Mouse (Mus musculus) MN1 (cell line): ENCODE measurements around the gene Snapc2.
"Not testable (repeated sequence)": the region's sequence is repeated elsewhere in the genome, so short reads cannot be mapped to it uniquely, and the experiment has no call there.

ENCODE experiments used
- DNase-seq: peaks from one replicate; pipeline ENCODE4 v3.0.0-alpha.2; 2016; ENCODE audit warnings: low spot score

Snapc2 gene

GRCm38 (mm10) chr8:4237814-4238433 is 15.0 kb upstream of the Snapc2 start:
- DNase-seq = peak; percentile 67

DNA sequence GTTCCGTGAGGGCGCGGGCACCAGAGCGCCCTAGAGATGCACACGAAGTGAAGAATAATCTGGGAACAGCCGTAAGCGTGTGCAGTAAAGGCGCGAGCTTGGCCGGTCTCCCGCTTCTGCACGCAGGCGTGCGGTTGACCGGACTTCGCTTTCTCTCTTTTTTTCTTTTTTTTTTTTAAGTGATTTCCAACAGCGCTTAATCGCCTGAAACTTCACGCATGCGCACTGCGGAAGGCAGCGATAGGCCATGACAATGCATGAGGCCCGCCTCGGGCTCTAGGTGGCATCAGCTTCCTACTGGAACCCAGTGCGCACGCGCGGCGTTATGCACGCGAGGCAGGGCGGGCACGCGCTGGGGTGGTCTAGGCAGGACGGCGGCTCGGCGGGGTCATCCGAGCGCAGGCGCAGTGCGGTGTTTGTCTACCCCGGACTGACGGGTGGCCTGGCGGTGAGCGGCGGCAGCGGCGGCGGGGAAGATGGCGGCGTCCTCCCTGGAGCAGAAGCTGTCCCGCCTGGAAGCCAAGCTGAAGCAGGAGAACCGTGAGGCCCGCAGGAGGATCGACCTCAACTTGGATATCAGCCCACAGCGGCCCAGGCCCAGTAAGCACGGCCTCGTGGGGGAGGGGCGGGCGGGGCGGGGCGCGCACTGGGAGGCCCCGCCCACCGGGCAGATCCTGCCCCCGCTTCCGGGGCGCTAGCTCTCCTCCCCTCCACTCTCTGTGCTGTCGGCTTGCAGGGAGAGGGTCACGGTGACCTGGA is 14.3 kb upstream of the Snapc2 start, which contains the start of the genes Map2k7 and Gm49320:
Gene Map2k7, plus strand, starts transcription at position 307 of the 759 bp plus-strand sequence.
Gene Gm49320, plus strand, starts transcription at position 432 of the 759 bp plus-strand sequence.
- peak; percentile 100 for DNase-seq

DNA sequence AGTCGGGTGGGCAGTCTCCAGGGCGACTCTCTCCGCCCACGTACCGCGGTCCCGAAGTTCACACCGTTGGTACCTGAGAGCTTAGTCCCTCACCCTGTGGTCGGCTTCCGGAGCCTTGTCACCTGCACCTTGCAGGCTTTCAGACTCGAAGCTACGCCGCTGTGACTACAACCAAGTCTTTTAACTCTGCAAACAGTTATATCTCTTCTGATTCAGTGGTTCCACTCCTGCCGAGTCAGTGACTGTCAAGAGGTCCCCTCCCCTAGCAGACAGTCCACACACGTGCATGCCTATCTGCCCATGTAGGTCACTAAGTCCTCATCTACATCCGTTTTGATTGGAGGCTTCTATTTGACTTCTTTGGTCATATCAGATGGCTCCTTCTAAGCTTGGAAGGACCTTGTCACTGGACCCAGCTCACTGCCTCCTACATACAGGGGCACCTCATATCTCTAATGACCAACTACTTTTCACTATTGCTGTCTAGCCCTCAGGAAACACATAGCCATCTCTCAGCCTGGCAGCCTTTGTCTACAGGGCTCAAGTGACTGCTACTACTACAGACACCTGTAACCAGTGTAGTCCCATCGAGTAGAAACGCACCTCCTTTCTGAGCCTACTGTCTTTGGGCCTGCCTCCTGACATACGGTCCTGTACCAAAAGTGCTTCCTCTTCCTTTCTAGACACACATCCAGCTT is 13.5 kb upstream of the Snapc2 start:
- DNase-seq = no peak

GRCm38 (mm10) chr8:4245061-4245460 is 7.8 kb upstream of the Snapc2 start:
- no peak for DNase-seq

- DNase-seq = no peak
Observed at GRCm38 (mm10) chr8:4245737-4246136, 7.1 kb upstream of the Snapc2 start.

GRCm38 (mm10) chr8:4247241-4247640 is 5.6 kb upstream of the Snapc2 start:
- DNase-seq = no peak

- no peak for DNase-seq
Observed at GRCm38 (mm10) chr8:4247951-4248540, 4.8 kb upstream of the Snapc2 start, which contains the start of gene Tgfbr3l. TSS of gene Tgfbr3l (plus strand) at chr8:4248214.

DNA sequence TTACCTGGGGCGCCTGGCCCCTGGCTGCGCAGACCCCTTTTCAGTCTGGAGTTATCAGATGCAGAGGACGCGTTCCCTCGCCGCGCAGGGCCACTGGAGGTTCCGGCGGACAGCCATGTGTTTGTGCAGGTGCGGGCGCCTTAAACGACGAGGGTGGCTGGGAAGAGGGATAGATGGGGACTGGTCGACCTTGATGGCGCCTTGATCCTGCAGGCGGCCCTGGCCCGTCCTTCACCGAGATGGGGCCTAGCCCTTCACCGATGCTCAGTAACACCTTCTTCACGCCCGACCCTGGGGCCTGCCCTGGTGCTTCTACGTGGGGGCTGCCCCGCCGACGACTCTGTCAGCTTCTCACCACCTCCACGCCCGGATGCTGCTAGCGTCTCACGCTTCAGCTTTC is 3.7 kb upstream of the Snapc2 start:
- no peak for DNase-seq

DNA sequence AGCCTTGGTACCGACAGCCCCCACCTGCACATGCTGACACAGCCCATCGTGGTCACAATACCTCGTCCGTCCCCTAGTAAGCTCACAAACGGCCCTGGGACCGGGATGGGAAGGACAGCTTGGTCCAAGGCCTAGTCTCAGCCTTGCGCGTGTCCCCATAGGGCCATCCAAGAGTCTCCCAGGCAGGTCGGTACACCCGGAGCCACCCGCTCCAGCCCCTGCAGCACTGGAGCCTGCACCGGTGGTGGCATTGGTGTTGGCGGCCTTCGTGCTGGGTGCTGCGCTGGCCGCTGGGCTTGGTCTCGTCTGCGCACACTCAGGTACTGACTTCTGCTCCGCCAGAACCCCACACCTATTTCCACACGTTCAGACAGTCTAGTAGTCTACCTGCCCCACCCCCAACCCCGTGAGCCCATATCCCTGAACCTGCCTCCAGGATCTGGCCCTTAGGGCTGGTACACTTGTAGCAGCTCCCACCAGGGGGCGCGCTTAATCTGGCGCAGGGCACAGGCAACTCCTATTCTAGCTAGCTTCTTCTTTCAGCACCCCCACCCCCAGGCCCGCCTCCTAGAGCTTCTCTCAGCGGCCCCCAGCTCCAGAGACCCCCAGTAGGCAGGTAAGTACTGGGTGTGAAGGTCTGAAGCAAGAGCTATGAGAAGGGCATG is 2.4 kb upstream of the Snapc2 start:
- peak; percentile 90 for DNase-seq

GRCm38 (mm10) chr8:4252116-4252760 is 642 bp upstream of the Snapc2 start:
- DNase-seq = no peak

- peak; percentile 93 for DNase-seq
Observed at GRCm38 (mm10) chr8:4254001-4254400, 1.1 kb downstream of the Snapc2 start.

DNA sequence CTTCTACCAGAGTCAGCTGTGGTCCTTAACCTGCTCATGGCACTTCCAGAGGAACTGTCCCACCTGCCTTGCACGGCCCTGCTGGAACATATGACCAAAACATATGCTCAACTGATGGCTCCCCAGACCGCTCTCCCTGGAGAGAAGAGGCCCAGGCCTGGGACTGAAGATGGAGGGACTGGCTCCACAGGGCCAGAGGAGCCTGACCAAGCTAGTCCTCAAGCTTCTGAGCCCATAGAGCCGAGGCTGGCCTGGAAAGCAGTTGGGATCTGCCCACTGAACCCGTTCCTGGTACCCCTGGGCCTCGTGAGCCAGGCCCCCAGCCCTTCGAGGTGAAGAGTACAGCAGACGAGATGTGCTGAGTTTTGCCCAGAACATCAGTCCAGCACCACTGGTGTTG is 2.6 kb downstream of the Snapc2 start:
- DNase-seq = not testable (repeated sequence)

- no peak for DNase-seq
Observed at GRCm38 (mm10) chr8:4256911-4257310, 4.0 kb downstream of the Snapc2 start.

- DNase-seq = no peak
Observed at GRCm38 (mm10) chr8:4257350-4257749, 4.5 kb downstream of the Snapc2 start.

GRCm38 (mm10) chr8:4258233-4258632 is 5.4 kb downstream of the Snapc2 start:
- peak; percentile 91 for DNase-seq

- peak; percentile 77 for DNase-seq
Observed at GRCm38 (mm10) chr8:4258678-4259077, 5.8 kb downstream of the Snapc2 start.

DNA sequence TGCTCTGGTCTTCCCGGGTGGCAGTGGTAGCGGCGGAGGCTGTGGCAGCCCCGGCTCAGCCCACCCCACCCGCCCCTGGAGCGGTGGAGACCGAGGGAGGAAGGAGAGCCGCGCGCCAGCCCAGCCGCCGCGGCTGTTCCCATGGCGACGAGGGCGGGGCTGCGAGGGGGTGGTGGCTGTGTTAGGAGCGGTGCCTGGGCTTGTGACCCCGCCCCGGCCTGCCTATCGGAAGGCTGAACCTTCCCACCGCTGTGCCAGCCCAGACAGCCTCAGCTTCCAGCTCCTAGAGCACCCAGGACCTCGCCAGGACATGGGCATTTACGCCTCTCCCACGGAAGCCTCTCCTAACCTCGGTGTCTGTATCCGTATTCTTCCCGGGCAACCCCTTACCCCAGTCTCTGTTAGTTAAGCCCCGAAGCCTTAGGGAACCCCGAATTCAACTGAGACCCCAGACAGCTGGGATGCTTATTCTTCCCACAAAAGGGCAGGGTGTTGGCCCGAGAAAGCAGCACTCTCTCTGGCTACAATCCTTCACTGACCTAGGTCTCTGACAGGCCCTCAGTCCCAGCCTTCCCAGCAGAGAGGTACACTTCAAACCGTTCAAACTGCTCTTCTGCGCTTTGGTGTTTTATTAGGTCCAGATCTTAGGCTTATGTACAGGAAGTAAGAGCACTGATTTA is 6.4 kb downstream of the Snapc2 start, which contains the start of gene Ctxn1:
Gene Ctxn1, minus strand, starts transcription at position 150 of the 680 bp plus-strand sequence.
- peak; percentile 99 for DNase-seq

GRCm38 (mm10) chr8:4259805-4260170 is 6.9 kb downstream of the Snapc2 start:
- no peak for DNase-seq

- peak; percentile 51 for DNase-seq
Observed at GRCm38 (mm10) chr8:4263105-4263791, 10.4 kb downstream of the Snapc2 start.
